Mouse (Mus musculus) effector memory CD4-positive, alpha-beta T cell, adult 7 months (primary cell): ENCODE results near the gene Zim1. TPM values are rescaled to one million over a fixed set of nuclear protein-coding genes. Genes with fewer than 3 reads are reported as not detected.

Experiments
- polyA plus RNA-seq: library from polyadenylated mRNA; unstranded; fragments of 100-300 nt; shearing (Covaris generic); gene quantifications from one replicate; pipeline ENCODE4 v1.2.1, GENCODE M21; 2017

The Zim1 gene
- not detected for polyA plus RNA-seq

GRCm38 (mm10) chr7:6696241-6697045, at the start of gene Zim1:
TSS of gene Zim1 (minus strand) at chr7:6696450.

GRCm38 (mm10) chr7:6730241-6730640, 34.0 kb upstream of the Zim1 start, which contains the start of the genes Peg3 and Usp29:
TSS of gene Peg3 (minus strand) at chr7:6730431.
TSS of gene Usp29 (plus strand) at chr7:6730578.

Other genes with a start within 250 kb of the Zim1 start
- gene Olfr1336, start 240.3 kb downstream of the Zim1 start, polyA plus RNA-seq: 0.05 TPM
- gene Olfr1346, start 229.3 kb downstream of the Zim1 start, polyA plus RNA-seq: 0.35 TPM
- not detected for gene Olfr5, start 209.5 kb downstream of the Zim1 start, polyA plus RNA-seq
- gene Olfr1347, start 196.7 kb downstream of the Zim1 start, polyA plus RNA-seq: not detected
- not detected for gene Olfr1348, start 187.7 kb downstream of the Zim1 start, polyA plus RNA-seq
- not detected for gene Olfr1349, start 173.5 kb downstream of the Zim1 start, polyA plus RNA-seq
- gene Olfr1350, start 131.6 kb downstream of the Zim1 start, polyA plus RNA-seq: 0.24 TPM
- not detected for gene Peg3, start 34.0 kb upstream of the Zim1 start, polyA plus RNA-seq
- gene Usp29, start 34.1 kb upstream of the Zim1 start, polyA plus RNA-seq: 0.33 TPM